Mouse (Mus musculus): ENCODE results near the gene Aaas. TPM values are rescaled to one million over a fixed set of nuclear protein-coding genes. Genes with fewer than 3 reads are reported as not detected.

The Aaas gene
- polyA plus RNA-seq, 1 experiment = 38.1 TPM

GRCm38 (mm10) chr15:102310074-102310845 is 40.3 kb downstream of the Aaas start:
- Histone ChIP-seq H3K27ac (ENCODE audit: insufficient read depth, low read depth, low read length) (no peak overlapping the region), H3K4me3 (ENCODE audit: insufficient read depth, low read depth, low read length) (no peak overlapping the region), H3K27me3 (replicated peaks; ENCODE audit: control insufficient read depth, insufficient read depth, low read length) (no peaks in the 10 kb centered on the region), H3K4me1 (ENCODE audit: control insufficient read depth, insufficient read depth, low read length) (no peaks in the 10 kb centered on the region), H3K36me3 (ENCODE audit: control insufficient read depth, insufficient read depth, low read length) (no peaks in the 10 kb centered on the region)
- DNase-seq = peak; percentile 69
- WGBS = 68% methylated on average over 10 of the region's 10 CpGs
- TF ChIP-seq POLR2A (IDR thresholded peaks at IDR 0.05; ENCODE audit: low read depth, low read length) = no peak
- no peak for TF ChIP-seq CTCF (conservative IDR thresholded peaks at IDR 0.05; ENCODE audit: insufficient read depth, insufficient read length, low read depth, low read length)

- no peak overlapping the region for H3K4me3 ChIP-seq (ENCODE audit: insufficient read depth, low read depth, low read length)
- H3K27ac ChIP-seq (ENCODE audit: insufficient read depth, low read depth, low read length) = no peak overlapping the region
- DNase-seq = no peak
- 85% methylated on average over 9 of the region's 9 CpGs for WGBS
- no peaks in the 10 kb centered on the region for H3K4me1 ChIP-seq (ENCODE audit: control insufficient read depth, insufficient read depth, low read length)
- H3K36me3 ChIP-seq (ENCODE audit: control insufficient read depth, insufficient read depth, low read length) = no peaks in the 10 kb centered on the region
- no peaks in the 10 kb centered on the region for H3K27me3 ChIP-seq (replicated peaks; ENCODE audit: control insufficient read depth, insufficient read depth, low read length)
- TF ChIP-seq CTCF (conservative IDR thresholded peaks at IDR 0.05; ENCODE audit: insufficient read depth, insufficient read length, low read depth, low read length) (no peak), POLR2A (IDR thresholded peaks at IDR 0.05; ENCODE audit: low read depth, low read length) (no peak)
Measured at GRCm38 (mm10) chr15:102308717-102309116, 41.9 kb downstream of the Aaas start.

GRCm38 (mm10) chr15:102302542-102302941 is 48.0 kb downstream of the Aaas start:
- Histone ChIP-seq H3K4me1 (ENCODE audit: control insufficient read depth, insufficient read depth, low read length) (no peaks in the 10 kb centered on the region), H3K27ac (ENCODE audit: insufficient read depth, low read depth, low read length) (no peak overlapping the region), H3K36me3 (ENCODE audit: control insufficient read depth, insufficient read depth, low read length) (no peaks in the 10 kb centered on the region), H3K4me3 (ENCODE audit: insufficient read depth, low read depth, low read length) (no peak overlapping the region), H3K27me3 (replicated peaks; ENCODE audit: control insufficient read depth, insufficient read depth, low read length) (no peaks in the 10 kb centered on the region)
- TF ChIP-seq POLR2A (IDR thresholded peaks at IDR 0.05; ENCODE audit: low read depth, low read length) (no peak), CTCF (conservative IDR thresholded peaks at IDR 0.05; ENCODE audit: insufficient read depth, insufficient read length, low read depth, low read length) (no peak)
- no peak for DNase-seq
- WGBS = 75% methylated on average over 6 of the region's 6 CpGs

GRCm38 (mm10) chr15:102296368-102297006 is 54.1 kb downstream of the Aaas start:
- no peaks in the 10 kb centered on the region for H3K27me3 ChIP-seq (replicated peaks; ENCODE audit: control insufficient read depth, insufficient read depth, low read length)
- 7% methylated on average over 24 of the region's 24 CpGs for WGBS
- H3K36me3 ChIP-seq (ENCODE audit: control insufficient read depth, insufficient read depth, low read length) = no peaks in the 10 kb centered on the region
- TF ChIP-seq POLR2A (IDR thresholded peaks at IDR 0.05; ENCODE audit: low read depth, low read length) = no peak
- TF ChIP-seq CTCF (conservative IDR thresholded peaks at IDR 0.05; ENCODE audit: insufficient read depth, insufficient read length, low read depth, low read length) = no peak
- H3K4me1 ChIP-seq (ENCODE audit: control insufficient read depth, insufficient read depth, low read length) = peaks cover 3% of the 10 kb centered on the region; the same call in 1 of the 2 replicates
- no peak overlapping the region for H3K27ac ChIP-seq (ENCODE audit: insufficient read depth, low read depth, low read length)
- no peak for DNase-seq
- peak overlapping the region; percentile 76 for H3K4me3 ChIP-seq (ENCODE audit: insufficient read depth, low read depth, low read length)

- H3K4me3 ChIP-seq (ENCODE audit: insufficient read depth, low read depth, low read length) = peak within 1 kb of the TSS; percentile 76
- WGBS = 5% methylated on average over 25 of the region's 25 CpGs
Measured at GRCm38 (mm10) chr15:102295633-102296367, 54.8 kb downstream of the Aaas start, which contains the start of gene Espl1. Gene Espl1, plus strand, starts transcription at chr15:102296266.

More at GRCm38 (mm10) chr15:102295633-102296367, 54.8 kb downstream of the Aaas start, which contains the start of gene Espl1:
- peaks cover 3% of the 10 kb centered on the region; the same call in 1 of the 2 replicates for H3K4me1 ChIP-seq (ENCODE audit: control insufficient read depth, insufficient read depth, low read length)
- TF ChIP-seq POLR2A (IDR thresholded peaks at IDR 0.05; ENCODE audit: low read depth, low read length) = no peak
- no peak for TF ChIP-seq CTCF (conservative IDR thresholded peaks at IDR 0.05; ENCODE audit: insufficient read depth, insufficient read length, low read depth, low read length)
- H3K36me3 ChIP-seq (ENCODE audit: control insufficient read depth, insufficient read depth, low read length) = no peaks in the 10 kb centered on the region
- H3K27me3 ChIP-seq (replicated peaks; ENCODE audit: control insufficient read depth, insufficient read depth, low read length) = no peaks in the 10 kb centered on the region
- DNase-seq = peak; percentile 96
- H3K27ac ChIP-seq (ENCODE audit: insufficient read depth, low read depth, low read length) = 0 out of 2 replicates have a peak within 1 kb of the TSS, but pooled peaks have one; percentile 9

Other genes with a start within 250 kb of the Aaas start
- 29.7 and 30.1 TPM in 2 replicates for gene Spryd3, start 214.5 kb downstream of the Aaas start, polyA plus RNA-seq (2012; rRNA removed)
- 18.5 and 26.8 TPM in 2 replicates for gene Igfbp6, start 206.4 kb downstream of the Aaas start, polyA plus RNA-seq (2012; rRNA removed)
- gene Soat2, start 200.2 kb downstream of the Aaas start, polyA plus RNA-seq (2012; rRNA removed) = 1.1 and 1.2 TPM in 2 replicates
- 29.1 and 30.3 TPM in 2 replicates for gene Zfp740, start 147.5 kb downstream of the Aaas start, polyA plus RNA-seq (2012; rRNA removed)
- gene Csad, start 146.0 kb downstream of the Aaas start, polyA plus RNA-seq (2012; rRNA removed) = 216 and 255 TPM in 2 replicates
- 2.7 and 11.1 TPM in 2 replicates for gene Itgb7, start 118.8 kb downstream of the Aaas start, polyA plus RNA-seq (2012; rRNA removed)
- gene Rarg, start 93.3 kb downstream of the Aaas start, polyA plus RNA-seq (2012; rRNA removed) = 21.2 and 25.6 TPM in 2 replicates
- gene Gm9918, start 80.2 kb downstream of the Aaas start, polyA plus RNA-seq (2012; rRNA removed) = 0.41 TPM in 2 replicates
- gene Mfsd5, start 71.3 kb downstream of the Aaas start, polyA plus RNA-seq (2012; rRNA removed) = 66.5 and 72.1 TPM in 2 replicates
- gene Espl1, start 54.5 kb downstream of the Aaas start, polyA plus RNA-seq (2012; rRNA removed) = 0.45 and 0.53 TPM in 2 replicates
- gene Pfdn5, start 24.7 kb downstream of the Aaas start, polyA plus RNA-seq (2012; rRNA removed) = 141 and 206 TPM in 2 replicates
- 70.0 and 72.6 TPM in 2 replicates for gene Myg1, start 19.1 kb downstream of the Aaas start, polyA plus RNA-seq (2012; rRNA removed)
- gene Sp7, start 16.4 kb upstream of the Aaas start, polyA plus RNA-seq (2012; rRNA removed) = 0.05 and 0.06 TPM in 2 replicates
- gene Sp1, start 55.4 kb upstream of the Aaas start, polyA plus RNA-seq (2012; rRNA removed) = 15.7 and 17.6 TPM in 2 replicates
- gene Amhr2, start 94.6 kb upstream of the Aaas start, polyA plus RNA-seq (2012; rRNA removed) = 0.67 and 1.4 TPM in 2 replicates
- gene Prr13, start 108.3 kb upstream of the Aaas start, polyA plus RNA-seq (2012; rRNA removed) = 181 and 204 TPM in 2 replicates
- 572 and 616 TPM in 2 replicates for gene Pcbp2, start 119.8 kb upstream of the Aaas start, polyA plus RNA-seq (2012; rRNA removed)
- gene Gm10337, start 153.0 kb upstream of the Aaas start, polyA plus RNA-seq (2012; rRNA removed) = not detected in 2 replicates
- 7.7 and 9.0 TPM in 2 replicates for gene Map3k12, start 166.3 kb upstream of the Aaas start, polyA plus RNA-seq (2012; rRNA removed)
- gene Tarbp2, start 167.4 kb upstream of the Aaas start, polyA plus RNA-seq (2012; rRNA removed) = 54.9 and 62.1 TPM in 2 replicates
- 3.4 and 5.6 TPM in 2 replicates for gene Npff, start 174.2 kb upstream of the Aaas start, polyA plus RNA-seq (2012; rRNA removed)